Mouse (Mus musculus) frontal cortex, postnatal 25 days (tissue): ENCODE results near the gene Hdac4.

Experiments
- DNase-seq, 2 experiments: peaks; one replicate each; pipeline ENCODE4 v3.0.0; 2022; ENCODE audit warnings: low spot score in 2 of 2

Hdac4 gene

DNA sequence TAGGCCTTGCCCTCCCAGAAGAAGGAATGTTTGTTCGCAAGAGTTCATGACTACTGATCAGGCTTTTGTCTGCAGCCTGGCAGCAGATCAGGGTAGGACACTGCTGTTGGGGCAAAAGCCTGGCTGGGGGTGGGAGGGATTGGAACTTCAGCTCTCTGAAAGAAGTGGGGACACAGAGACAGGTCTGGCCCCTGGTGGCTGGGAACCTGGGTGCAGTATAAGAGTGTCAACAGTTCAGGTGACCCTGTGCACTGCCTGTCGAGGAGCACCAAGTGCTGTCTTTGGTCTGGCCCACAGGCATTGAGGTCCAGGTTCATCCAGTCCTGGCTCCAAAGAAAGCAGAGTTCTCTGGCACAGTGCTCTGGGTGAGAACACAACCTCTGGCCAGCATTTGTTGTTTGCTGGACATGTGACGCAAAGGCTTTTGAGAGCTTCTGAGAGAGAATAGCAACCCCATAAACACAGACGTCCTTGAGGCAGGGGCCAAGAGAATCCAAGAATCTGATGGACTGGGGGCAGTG lies 95.1 kb downstream of the Hdac4 start:
- peak in 1 of 2 experiments; percentile 36 for DNase-seq

DNA sequence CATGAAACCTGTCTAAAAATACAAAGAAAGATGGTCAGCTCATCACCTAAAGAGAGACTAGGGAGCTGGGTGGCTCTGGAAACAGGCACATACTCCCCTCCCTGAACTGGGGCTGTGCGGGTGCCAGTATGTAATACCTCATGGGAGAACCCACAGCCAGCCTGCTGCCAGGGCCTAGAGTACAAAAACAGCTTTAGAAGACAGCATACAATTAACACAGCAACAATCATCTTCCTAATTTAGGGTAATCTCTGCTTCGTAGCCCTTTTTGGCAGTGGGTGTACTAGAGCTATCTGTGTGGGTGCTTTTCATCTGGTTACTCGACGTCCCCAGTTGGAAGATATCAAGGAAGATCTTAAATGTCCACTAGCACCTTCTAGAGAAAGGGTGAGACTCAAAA lies 95.5 kb downstream of the Hdac4 start:
- no peak for DNase-seq

DNA sequence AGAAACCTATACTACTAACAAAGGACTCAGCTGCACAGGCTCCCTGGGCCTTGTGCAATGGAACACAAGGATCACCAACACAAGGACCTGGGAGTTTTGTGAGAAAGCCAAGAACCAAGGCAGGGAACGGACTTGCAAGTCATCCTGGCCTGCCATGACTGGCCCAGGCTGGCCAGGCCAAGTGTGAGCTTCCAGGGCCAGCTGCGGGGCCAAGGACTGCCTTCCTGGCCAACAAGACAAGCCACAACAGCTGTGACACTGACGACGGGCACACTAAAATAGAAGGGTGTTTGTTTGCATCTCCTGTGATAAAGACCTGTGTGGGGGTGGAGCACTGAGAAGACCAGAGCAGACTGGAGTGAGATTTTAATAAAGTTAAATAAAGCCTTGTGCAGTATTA lies 96.0 kb downstream of the Hdac4 start:
- DNase-seq: no peak

- DNase-seq: no peak
These were observed 97.0 kb downstream of the Hdac4 start for GRCm38 (mm10) chr1:92098456-92098855.

GRCm38 (mm10) chr1:92096991-92097525 lies 98.4 kb downstream of the Hdac4 start:
- no peak for DNase-seq

DNA sequence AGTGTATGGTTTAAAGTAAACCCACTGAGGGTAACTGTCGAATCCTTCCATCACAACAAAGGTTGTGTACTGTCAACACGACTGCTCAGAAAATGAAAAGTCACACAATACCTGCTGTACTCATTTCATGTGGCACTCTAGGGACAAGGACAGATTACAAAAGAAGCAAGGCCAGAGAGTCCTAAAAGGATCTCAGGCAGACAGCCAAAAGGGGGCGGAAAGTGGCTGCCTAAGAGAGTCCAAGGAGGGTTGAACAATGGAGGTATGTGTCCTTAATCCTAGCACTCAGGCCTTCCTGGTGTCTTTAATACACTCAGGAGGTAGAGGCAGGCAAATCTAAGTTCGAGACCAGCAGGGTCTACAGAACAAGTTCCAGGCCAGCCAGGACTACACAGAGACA lies 103.2 kb downstream of the Hdac4 start:
- DNase-seq: no peak

DNA sequence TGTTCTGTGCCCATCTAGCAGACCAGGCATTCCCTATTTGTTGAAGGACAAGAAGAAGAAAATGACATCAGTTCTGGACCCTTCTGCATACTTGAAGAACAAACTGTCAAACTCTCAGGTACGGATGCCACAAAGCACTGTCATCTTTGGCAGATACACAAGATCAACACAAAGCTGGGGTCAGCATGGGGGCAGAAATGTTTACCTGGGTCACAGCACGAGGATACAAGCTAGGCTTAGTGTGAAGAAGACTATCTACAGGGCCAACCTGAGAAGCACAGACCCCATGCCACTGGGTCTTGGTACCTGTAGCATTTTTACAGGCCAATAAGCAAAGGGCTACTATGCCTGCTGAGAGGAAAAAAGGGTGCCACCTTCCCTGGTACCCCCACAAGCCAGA lies 107.7 kb downstream of the Hdac4 start:
- no peak for DNase-seq

- DNase-seq: no peak
These were observed 108.2 kb downstream of the Hdac4 start for GRCm38 (mm10) chr1:92087343-92087742.

GRCm38 (mm10) chr1:92086841-92087240 lies 108.7 kb downstream of the Hdac4 start:
- DNase-seq: no peak

- DNase-seq: no peak
These were observed 109.2 kb downstream of the Hdac4 start for GRCm38 (mm10) chr1:92086277-92086813.

DNA sequence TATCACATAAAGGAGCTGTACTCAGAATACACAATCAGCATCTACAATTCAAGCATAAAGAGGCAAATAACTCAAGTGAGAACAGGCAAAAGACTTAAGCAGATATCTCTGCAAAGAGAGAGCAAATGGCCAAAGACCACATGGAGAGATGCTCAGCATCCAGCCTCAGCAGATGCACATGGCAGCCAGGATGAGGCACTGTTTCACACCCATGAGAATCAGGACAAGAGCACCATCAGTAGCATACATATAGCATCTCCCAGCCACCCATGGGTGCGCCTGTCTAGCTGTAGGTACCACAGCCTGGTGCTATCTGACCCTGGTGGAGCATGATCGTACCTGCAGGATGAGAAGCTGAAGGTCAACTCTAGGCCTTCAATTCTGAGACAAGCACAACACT lies 110.8 kb downstream of the Hdac4 start:
- DNase-seq: no peak

GRCm38 (mm10) chr1:92084004-92084403 lies 111.5 kb downstream of the Hdac4 start:
- DNase-seq: no peak

GRCm38 (mm10) chr1:92082837-92083541 lies 112.5 kb downstream of the Hdac4 start:
- DNase-seq: no peak

GRCm38 (mm10) chr1:92082156-92082836 lies 113.2 kb downstream of the Hdac4 start:
- DNase-seq: no peak

DNA sequence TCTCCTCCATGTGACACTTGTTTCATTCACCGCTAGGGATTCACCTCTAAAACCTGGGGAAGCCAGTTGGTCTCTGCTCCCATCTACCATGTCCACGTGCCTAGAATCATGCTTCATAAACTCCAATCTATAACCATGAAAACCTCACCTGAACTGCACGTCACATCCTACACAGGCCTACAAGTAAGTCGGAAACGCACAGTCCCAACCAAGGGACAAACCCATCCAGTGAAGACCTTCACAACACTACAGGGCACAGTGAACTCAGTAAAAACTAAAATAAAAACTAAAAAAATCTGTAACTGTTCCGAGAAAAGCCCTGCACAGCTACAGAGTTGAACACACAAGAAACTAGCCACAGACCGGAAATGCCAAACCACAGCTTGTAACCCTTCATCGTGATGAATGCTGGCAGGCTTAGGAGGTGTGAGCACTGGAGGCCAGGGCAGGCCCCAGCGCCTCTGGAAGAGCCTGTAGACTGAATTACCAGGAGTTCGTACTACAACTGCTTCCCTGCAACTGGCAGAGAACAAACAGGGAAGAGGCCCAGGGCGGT lies 115.4 kb downstream of the Hdac4 start:
- DNase-seq: no peak

GRCm38 (mm10) chr1:92075312-92075711 lies 120.2 kb downstream of the Hdac4 start:
- DNase-seq: no peak

DNA sequence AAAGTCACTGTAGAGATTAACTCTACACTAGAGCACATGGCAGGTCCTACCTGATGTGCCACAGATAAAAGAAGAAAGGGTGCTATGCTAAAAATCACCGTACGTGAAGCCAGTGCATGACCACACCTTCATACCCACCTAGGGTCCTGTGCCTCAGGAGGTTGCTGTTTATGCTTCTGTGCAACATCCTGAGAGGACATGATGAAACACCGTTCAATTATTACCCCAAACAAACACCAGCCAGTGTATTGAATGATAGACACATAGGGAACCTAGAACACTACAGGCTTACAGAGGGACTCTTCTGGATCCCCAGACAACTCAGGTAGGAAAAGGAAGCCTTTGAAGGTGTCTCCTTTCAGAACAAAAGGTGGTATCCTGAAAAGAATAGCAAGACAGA lies 120.8 kb downstream of the Hdac4 start:
- DNase-seq: no peak

DNA sequence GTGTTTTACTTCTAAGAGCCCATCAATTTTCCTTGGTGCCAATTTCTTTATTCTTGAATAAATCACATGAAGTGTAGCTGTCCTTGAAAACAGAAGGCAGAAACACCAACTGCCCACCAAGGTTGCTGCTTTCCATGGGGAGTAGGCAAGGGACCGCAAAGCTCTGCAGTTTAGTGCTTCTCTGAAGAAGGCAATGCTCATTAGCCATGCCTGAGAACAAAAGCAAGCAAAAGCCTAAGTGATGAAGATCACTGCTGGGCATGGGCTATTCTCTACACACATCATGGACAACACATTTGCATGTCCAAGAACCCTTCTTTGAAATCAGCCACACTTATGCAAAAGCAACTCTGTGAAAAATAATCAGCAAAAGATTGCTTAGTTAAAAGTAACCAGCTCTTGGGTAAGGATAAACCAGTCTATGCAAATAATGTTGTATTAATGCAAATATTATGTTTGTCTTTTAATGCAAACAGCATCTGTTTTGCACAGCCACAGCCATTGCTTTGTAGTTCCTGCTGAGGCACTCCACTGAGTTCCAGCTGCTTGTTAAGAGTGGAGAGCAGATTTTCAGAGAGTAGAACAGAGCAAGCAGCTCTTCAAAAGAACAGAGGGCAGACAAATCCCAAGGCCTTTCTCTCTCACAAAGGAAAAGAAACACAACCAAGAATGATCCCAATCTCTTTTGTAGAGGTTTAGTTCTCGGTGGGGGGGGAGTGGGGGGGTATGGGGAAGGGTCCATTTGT lies 125.4 kb downstream of the Hdac4 start:
- no peak for DNase-seq

DNA sequence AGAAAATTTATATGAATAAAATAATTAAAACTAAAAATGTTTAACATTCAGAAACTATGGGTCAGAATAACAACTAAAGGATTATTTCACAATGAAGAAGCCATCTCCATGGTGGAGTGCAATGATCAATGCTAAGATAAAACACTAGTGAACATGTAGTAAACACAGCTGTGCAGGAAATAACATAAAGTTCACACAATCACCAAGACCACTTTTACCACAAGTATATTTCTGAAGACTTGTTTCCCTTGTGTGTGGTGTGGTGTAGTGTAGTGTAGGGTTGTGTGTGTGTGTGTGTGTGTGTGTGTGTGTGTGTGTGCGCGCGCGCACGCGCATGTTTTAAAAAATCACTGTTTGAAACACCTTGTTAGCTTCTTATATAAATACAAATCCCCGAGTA lies 126.0 kb downstream of the Hdac4 start:
- no peak for DNase-seq

DNA sequence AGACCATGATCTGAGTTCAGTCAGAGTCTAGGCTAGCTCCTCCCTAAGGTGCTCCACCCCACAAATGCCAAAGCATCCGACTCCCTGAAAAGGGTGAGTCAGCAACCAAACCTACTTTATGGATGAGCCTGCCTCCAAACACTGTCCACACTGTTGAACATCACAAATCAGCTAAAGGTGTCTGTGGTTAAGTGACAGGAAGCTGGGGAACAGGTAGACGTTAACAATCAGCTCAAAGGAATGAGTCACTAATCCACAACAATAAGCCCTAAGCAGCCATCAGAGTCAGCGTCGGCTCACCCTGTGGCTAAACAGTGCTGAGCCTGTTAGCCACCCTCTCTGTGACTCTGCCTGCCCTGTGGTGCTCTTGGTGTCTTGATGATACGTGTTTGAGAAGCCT lies 131.2 kb downstream of the Hdac4 start:
- no peak for DNase-seq

GRCm38 (mm10) chr1:92063271-92063670 lies 132.2 kb downstream of the Hdac4 start:
- DNase-seq: no peak
